Mouse (Mus musculus) heart, postnatal 4 days (tissue): Measurements from ENCODE around the gene Efhc1. TPM values are rescaled to one million over a fixed set of nuclear protein-coding genes. Genes with fewer than 3 reads are reported as not detected.

Source experiments
- DNase-seq: peaks from one replicate; pipeline ENCODE4 v3.0.0; 2021
- total RNA-seq, 2 experiments: library from RNA; stranded (reverse); gene quantifications; 2 replicates each; pipeline ENCODE4 v1.2.3; 2021

The Efhc1 gene
- total RNA-seq, 2 experiments from 2014 or later = 0.60 to 1.0 TPM

DNA sequence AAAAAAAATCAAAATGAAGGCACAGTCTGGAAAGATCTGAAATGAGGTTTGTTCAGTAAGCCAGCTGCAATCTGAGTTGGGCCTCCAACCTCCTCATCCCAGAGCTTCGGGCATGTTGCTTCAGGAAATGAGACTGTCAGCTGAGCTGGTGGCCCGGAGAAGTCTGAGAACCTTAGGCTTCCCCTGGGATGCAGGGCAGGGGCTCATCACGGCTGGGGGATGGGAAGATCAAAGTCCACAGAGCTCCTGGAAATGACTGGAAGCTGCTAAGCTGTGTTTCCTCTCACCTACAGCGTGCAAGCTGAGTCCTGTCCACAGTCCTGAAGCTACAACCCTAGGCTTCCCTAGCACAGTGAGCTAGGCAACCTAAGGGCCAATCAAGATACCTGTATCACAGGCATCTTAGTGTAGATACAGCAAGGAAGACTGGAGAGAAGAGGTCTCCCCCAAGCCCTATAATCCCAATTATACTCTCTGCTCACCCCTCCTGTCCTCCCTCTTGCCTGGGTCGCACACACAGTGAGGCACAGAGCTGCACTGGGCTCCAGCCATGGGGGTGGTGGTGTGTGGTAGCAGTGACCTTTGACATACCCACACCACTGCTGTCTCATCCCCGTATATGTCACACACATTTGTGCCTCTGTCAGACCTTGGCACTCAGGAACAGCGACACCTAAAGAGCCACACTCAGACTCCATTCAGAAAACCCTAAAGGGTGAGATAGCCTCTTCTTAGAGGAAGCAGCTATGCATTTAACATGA is 56.7 kb downstream of the Efhc1 start:
- DNase-seq = no peak

DNA sequence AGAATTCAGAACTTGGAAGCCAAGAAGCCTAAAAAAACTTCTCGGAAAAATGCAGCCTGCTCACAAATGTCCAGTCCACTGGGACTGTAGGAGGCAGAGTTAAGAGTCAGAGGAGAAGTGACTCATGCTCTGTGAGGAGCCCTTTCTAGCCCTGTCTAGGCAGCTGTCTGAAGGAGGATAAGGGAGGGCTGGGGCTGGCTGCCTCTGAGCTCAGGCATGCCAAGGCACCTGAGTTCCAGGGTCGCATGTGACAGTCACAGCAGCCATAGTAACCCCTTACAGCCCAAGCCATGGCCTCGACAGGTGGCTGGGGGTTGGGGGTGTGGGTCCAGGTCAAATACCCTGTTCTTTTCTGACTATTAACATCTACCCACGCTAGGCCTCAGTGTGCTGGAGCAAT is 57.5 kb downstream of the Efhc1 start:
- peak; percentile 62 for DNase-seq

DNA sequence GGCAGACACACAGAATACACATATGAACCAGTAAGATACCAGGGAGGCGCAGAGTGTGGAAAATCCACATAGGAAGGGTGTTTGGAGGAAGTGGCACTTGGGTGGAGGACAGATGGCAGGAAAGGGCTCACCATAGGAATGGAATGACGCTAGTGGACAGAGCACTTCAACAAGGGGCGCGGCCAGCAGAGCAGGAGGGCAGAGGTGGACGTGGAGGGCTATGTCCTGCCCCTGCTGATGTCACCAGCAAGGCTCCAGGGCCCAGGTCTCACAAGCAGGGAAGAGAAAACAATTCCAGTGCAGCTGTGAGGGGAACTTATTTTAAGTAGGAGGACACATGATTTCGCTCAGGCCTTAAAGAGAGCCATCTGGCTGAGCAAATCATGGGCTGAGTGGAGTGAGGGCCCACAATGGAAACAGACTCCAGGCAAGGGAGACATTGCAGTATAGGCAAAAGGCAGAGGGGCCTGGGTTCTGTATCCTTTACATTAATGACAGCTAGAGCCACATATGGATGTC is 58.9 kb downstream of the Efhc1 start:
- peak; percentile 35 for DNase-seq

DNA sequence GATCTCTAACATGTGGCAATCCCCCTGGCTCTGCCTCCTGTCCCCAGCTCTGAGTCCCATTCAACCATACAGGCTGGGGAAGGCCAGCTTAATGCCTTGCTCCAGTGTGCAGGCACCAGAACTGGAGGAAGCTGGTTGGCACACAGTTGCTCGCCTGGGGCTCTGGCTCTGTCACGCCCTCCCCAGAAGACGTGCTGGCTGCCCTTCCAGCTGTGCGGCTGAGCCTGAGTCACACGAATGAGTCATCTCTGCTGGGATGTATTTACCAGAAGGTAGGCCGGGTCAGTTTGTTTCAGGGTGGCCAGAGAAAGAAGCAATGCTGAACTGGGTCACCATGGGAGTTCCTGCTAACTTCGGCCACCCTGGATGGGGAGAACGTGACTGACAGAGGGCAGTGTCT is 63.0 kb downstream of the Efhc1 start:
- DNase-seq = peak; percentile 71

DNA sequence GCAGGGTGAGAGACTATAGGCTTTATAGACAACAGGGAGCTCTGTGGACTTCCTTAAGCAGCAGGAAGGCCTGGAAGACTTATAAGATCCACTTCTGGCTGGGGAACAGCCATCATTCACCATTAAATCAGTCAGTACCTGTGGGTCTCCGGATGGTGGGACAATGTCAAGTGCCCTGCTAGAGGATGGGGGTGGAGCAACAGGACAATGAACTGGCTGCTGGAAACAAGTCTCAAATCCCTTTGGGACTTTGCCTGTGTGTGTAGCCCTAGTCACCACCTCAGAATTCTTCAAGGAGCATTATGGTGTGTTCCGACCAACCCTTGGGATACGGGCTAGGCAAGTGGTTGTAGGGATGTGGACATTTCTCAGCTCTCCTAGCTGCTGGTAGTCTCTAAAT is 71.7 kb downstream of the Efhc1 start:
- no peak for DNase-seq

DNA sequence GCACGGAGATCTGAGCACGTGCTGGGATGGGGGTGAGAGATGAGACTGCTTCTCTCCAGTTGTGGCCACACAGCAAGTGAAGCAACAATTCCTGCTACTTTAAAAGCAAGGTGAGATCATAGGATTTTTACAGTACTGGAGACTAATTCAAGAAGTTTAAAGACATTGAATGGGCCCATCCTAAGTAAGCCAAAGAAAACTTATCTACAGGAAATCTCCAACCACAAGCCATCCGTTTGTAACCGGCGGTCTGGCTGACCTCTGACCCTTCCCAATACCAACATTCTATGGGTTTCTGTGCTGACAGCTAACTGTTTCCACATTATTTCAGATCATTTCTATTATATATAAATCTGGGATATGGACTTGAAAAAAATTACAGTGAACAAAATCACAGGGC is 73.8 kb downstream of the Efhc1 start:
- DNase-seq = no peak

DNA sequence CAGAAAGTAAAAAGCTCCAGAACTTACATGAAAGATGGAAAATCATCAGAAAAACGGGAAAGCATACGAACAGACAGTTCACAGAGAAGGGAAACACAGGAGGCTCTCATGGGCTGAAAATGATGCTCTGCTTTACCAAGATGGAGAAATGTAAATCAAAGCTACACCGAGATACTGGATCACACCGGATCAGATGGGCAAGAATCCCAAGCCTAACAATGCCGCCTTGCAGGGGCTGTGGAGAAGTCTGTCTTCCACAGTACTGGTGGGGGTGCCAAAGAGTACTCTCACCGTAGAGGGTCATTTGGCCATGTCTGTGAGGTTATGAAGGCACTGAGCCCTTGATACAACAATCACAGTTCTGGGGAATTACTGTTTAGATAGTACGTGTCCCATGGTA is 75.1 kb downstream of the Efhc1 start:
- DNase-seq = no peak

DNA sequence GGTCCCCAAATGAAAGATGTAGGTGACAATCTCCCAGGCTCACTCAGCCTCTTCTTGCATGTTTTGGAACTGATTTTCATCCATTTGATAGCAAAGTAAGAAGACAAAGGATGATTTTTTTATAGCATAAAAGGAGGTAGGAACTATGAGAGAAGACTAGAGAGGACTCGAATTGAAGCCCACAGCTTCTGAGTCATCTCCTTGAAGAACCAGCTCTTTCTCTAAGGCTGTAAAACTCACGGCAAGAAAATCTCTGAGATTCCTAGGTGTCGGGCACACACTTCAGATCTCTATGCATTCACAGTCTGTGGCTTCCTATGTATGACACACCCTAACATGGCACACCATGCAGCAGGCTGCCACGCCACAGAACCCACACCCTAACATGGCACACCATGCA is 77.6 kb downstream of the Efhc1 start:
- DNase-seq = no peak

DNA sequence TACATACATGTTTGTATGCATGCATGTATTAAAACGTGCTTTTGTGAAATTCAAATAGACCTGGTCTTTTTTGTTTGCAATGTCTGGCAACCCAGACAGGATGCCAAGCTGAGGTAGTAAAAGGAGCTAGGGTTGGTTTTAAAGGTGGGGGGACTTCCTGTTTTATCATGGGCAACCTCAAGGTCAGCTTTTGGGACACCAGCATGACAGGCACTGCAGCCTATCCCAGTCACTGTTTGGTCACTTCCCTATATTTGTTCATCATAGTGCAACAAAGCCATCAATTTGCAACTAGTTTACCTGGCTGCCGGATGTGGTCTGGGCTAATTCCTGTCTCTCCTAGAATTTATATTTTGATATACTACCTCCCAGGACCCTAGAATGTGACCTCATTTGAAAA is 80.2 kb downstream of the Efhc1 start:
- DNase-seq = no peak

DNA sequence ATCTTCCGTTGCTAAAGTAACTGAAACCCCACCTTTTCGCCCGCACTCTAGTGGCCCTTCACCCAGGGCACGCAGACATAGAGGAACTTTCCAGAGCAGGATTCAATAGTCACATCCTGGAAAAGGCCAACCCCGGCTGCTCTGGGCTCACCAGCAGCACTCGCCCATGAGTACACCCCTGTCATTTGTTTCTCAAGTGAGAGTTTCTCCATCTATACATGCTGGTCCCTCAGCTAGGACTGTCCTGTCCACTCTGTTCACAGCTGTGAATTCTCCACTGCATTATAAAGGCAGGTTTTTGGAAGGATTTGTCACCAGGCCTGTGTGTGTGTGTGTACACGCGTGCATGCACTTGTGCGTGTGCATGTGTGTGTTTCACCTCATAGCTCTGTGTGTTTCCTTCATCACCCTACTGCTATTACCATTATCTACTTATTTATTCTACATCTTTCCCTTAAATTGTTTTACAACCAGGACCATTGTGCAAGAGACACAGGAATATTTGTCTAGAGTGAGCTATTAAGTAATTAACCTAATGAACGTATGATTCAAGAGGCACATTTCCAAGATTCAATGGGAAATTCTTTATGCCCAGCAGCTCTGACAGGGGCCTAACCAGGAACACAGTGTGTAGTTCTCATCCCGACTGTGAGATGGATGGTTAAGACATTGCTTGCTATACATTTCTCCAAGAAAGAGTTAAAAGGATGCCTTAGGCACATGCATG is 81.8 kb downstream of the Efhc1 start:
- no peak for DNase-seq

DNA sequence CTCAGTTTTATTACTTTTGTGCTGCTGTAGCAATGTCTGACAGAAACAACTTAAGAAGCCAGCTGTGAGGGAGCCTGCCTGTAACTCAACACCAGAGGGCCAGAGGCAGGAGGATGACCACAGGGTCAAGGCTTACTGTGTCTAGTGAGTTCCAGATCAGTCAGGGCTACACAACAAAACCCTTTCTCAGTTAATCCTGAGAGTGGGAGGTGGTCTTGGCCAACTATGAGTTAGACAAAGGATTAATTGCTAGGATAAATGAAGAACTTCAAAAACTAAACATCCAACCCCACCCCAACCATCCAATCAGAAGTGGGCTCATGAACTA is 82.3 kb downstream of the Efhc1 start:
- DNase-seq = no peak

DNA sequence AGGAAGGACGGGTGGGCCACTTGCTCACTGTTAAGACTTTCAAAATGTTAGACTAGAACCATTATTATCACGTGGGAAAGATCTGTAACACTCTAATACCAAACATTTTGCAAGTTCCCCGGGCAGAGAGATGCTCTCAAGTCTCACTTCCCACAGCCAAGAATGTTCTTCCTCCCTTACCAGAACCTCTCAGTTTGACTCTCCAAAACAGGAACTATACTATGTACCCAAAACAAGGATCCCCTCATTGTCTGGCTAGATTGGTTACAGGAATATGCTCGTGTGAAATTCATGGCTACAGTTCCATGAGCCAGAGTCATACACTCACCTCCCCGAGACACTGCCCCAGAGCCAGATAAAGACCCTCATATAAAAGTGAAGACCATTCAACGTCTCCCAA is 84.5 kb downstream of the Efhc1 start:
- no peak for DNase-seq

DNA sequence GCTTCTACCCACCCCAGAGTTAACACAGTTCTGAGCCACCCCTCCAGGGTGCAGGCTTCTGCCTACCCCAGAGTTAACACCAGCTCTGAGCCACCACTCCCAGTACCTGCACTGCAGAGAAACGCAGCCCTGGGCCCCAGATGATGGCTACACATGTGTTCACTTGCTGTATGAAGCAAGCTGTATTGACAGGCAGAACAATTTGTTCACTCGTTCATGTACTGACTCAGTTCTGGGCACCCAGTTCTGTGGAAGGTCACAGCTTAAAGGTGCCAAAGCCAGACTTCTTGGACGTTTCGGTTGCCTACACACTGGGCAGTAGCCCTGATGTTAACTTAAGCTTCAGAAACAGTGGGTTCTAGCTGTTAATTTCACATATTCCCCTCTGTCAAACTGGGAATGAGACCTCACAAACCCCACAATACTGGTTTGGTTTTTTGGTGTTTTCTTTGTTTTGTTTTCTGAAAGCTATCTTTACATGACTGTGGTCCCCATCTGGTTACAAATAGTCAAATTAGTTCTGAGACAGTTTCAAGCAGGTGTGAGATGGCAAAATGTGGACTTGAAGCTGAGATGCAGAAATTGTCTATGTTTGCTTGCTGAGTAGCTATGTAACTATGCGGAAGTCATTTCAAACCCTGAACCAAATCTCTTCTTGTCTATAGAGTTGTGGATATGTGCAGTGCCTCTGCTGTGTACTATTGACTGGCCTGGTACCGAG is 86.6 kb downstream of the Efhc1 start:
- DNase-seq = no peak

DNA sequence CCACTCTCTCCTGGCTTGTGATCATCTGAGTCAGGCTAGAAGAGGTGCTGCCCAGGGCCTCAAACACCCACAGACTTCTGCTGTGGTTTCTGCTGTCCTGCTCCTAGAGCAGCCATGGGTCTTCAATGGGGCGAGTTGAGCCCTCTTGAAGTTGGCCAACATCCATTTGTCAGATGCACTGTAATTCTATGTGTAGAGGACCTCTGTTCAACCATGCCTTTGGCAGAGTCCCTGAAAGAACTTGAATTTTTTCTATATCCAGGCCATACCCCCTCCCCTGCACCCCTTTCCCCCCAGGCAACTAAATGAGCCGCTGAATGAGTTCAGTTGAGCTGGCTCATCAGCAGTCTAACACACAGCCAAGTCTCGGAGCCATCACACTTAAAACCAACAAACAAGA is 88.1 kb downstream of the Efhc1 start:
- DNase-seq = no peak

DNA sequence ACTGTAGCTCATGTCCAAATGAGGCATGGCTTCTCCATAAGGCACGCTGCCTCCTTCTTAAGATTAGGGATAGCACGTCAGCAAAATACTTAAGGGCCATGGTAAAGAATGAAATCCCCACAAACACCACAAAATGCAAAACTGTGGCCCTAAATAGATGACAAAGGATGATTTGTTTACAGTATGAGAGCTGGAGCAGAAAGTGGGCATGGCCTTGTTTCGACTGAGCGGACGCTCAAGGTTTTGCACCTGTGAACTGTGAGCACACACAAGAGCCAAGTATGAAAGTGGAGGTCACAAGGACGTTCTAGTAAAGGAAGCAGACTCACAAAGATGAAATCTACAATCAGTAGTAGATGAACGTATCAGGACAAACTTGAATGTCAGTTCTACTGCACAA is 88.7 kb downstream of the Efhc1 start:
- DNase-seq = no peak

Other genes with a start within 250 kb of the Efhc1 start
- gene Il17a, start 220.7 kb upstream of the Efhc1 start, total RNA-seq = not detected
- gene Il17f, start 161.0 kb upstream of the Efhc1 start, total RNA-seq = under 1 TPM in 1 of 2 experiments, not detected in 1; 0.47 TPM
- gene Mcm3, start 131.3 kb upstream of the Efhc1 start, total RNA-seq = 10 to 100 TPM; 63.0 to 63.7 TPM
- 1 to 10 TPM; 2.4 TPM for gene Paqr8, start 61.0 kb upstream of the Efhc1 start, total RNA-seq
- 10 to 100 TPM; 13.2 to 14.6 TPM for gene Tram2, start 127.6 kb downstream of the Efhc1 start, total RNA-seq